Mouse (Mus musculus) CH12.LX (cell line): ENCODE data around the gene Fam19a2.

Experiments
- CHD2 ChIP-seq: IDR thresholded peaks from 2 replicates; pipeline ENCODE4 v1.6.1; 2011; ENCODE audit warnings: low read length, improper control_type of control experiment
- CTCF ChIP-seq, 2 experiments: IDR thresholded peaks in 1 of 2; conservative IDR thresholded peaks in 1 of 2; 2 replicates each; pipeline ENCODE4 v1.5.1; 2011 to 2012; ENCODE audit warnings: low read depth in 2 of 2, low read length in 2 of 2, improper control_type of control experiment in 1 of 2, inconsistent platforms in 1 of 2, mild to moderate bottlenecking in 1 of 2, moderate library complexity in 1 of 2
- ELF1 ChIP-seq: IDR thresholded peaks from 2 replicates; pipeline ENCODE4 v1.6.1; 2014; ENCODE audit warnings: low read depth, mild to moderate bottlenecking, inconsistent platforms, low read length, improper control_type of control experiment
- ETS1 ChIP-seq: conservative IDR thresholded peaks from 2 replicates; pipeline ENCODE4 v1.6.1; 2012; ENCODE audit warnings: low read depth, mild to moderate bottlenecking, inconsistent platforms, low read length, improper control_type of control experiment, moderate library complexity
- GABPA ChIP-seq: IDR thresholded peaks from 2 replicates; pipeline ENCODE4 v1.6.1; 2012; ENCODE audit warnings: low read depth, low read length, improper control_type of control experiment, inconsistent platforms; ENCODE audit not compliant: insufficient replicate concordance
- MAFK ChIP-seq: IDR thresholded peaks from 2 replicates; pipeline ENCODE4 v1.6.1; 2011; ENCODE audit warnings: low read length, improper control_type of control experiment; ENCODE audit not compliant: insufficient replicate concordance
- POLR2A ChIP-seq: IDR thresholded peaks from 2 replicates; pipeline ENCODE4 v1.6.1; 2011; ENCODE audit warnings: low read depth, mild to moderate bottlenecking, improper control_type of control experiment, low read length
- POLR2AphosphoS2 ChIP-seq: IDR thresholded peaks from 2 replicates; pipeline ENCODE4 v1.6.1; 2011; ENCODE audit warnings: low read depth, low read length, improper control_type of control experiment
- RCOR1 ChIP-seq: conservative IDR thresholded peaks from 2 replicates; pipeline ENCODE4 v1.6.1; 2012; ENCODE audit warnings: low read depth, mild to moderate bottlenecking, inconsistent platforms, low read length, improper control_type of control experiment
- SIN3A ChIP-seq: IDR thresholded peaks from 2 replicates; pipeline ENCODE4 v1.6.1; 2012; ENCODE audit warnings: low read length, improper control_type of control experiment, inconsistent platforms
- UBTF ChIP-seq: IDR thresholded peaks from 2 replicates; pipeline ENCODE4 v1.6.1; 2012; ENCODE audit warnings: low read depth, mild to moderate bottlenecking, inconsistent platforms, low read length, improper control_type of control experiment, moderate library complexity
- USF1 ChIP-seq: IDR thresholded peaks from 2 replicates; pipeline ENCODE4 v1.6.1; 2014; ENCODE audit warnings: low read depth, mild to moderate bottlenecking, inconsistent platforms, low read length, improper control_type of control experiment
- USF2 ChIP-seq: conservative IDR thresholded peaks from 2 replicates; pipeline ENCODE4 v1.6.1; 2011; ENCODE audit warnings: low read depth, low read length, improper control_type of control experiment
- ZC3H11A ChIP-seq: IDR thresholded peaks from 2 replicates; pipeline ENCODE4 v1.6.1; 2012; ENCODE audit warnings: low read depth, mild to moderate bottlenecking, inconsistent platforms, low read length, improper control_type of control experiment

GRCm38 (mm10) chr10:123520613-123521012 is 256.8 kb downstream of the Fam19a2 start:
- TF ChIP-seq ELF1: no peak
- TF ChIP-seq GABPA: no peak
- TF ChIP-seq CTCF (conservative IDR thresholded peaks at IDR 0.05 in 1 of 2, IDR thresholded peaks at IDR 0.05 in 1 of 2; ENCODE audit: low read depth in 2 of 2, low read length in 2 of 2): no peak
- no peak for TF ChIP-seq MAFK
- no peak for TF ChIP-seq RCOR1
- TF ChIP-seq USF1: no peak
- no peak for TF ChIP-seq SIN3A
- TF ChIP-seq ZC3H11A: no peak
- TF ChIP-seq USF2: no peak
- no peak for TF ChIP-seq CHD2
- TF ChIP-seq POLR2A: no peak
- TF ChIP-seq POLR2AphosphoS2: no peak
- TF ChIP-seq ETS1: no peak
- TF ChIP-seq UBTF: no peak
